Mouse (Mus musculus) liver, adult 2 months (tissue): Measurements from ENCODE around the gene Barx2.

Source experiments
- CTCF ChIP-seq: fragments of 200-500 bp; IDR thresholded peaks from 2 replicates; pipeline ENCODE4 v1.5.1; 2011; ENCODE audit warnings: low read depth, low read length, control low read depth
- POLR2A ChIP-seq: fragments of 200-500 bp; IDR thresholded peaks from 2 replicates; pipeline ENCODE4 v1.6.1; 2011; ENCODE audit warnings: low read length, control low read depth; ENCODE audit not compliant: insufficient read depth; ENCODE audit errors: extremely low read depth

DNA sequence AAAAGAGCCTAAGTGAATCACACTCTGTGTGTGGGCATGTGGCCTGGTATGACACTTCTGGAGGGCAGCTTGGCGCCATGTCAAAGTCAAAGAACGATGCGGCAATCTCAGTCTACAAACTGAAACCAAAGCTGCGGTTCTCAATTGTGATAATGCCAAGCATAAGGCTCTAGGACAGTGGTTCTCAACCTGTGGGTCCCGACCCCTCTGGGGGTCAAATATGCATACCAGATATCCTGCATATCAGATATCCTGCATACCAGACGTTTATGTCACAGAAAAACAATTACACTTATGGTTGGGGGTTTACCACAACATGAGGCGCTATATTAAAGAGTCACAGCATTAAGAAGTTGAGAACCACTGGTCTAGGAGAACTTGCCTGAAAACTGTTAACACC is 10.3 kb upstream of the Barx2 start:
- TF ChIP-seq CTCF: no peak
- TF ChIP-seq POLR2A: no peak
